Mouse (Mus musculus) intestine, postnatal 0 days (tissue): ENCODE data around the gene Enthd1. TPM values are rescaled to one million over a fixed set of nuclear protein-coding genes. Genes with fewer than 3 reads are reported as not detected.
A peak's percentile ranks its signal among the peaks of the same experiment; 100 is the strongest.

Experiments
- ATAC-seq: fragments of 200-750 bp; cut with Nextera tagmentation; 2 replicates; pipeline ENCODE4 v1.8.0; 2017; ENCODE audit warnings: mild to moderate bottlenecking, moderate TSS enrichment, moderate library complexity
- H3K27ac ChIP-seq: fragments of 300-500 bp; sonication (generic); 2 replicates; pipeline ENCODE4 v1.5.1; 2014; ENCODE audit warnings: mild to moderate bottlenecking, low read depth, low read length, moderate library complexity
- H3K27me3 ChIP-seq: fragments of 300-500 bp; sonication (generic); replicated peaks from 2 replicates; pipeline ENCODE4 v1.6.1; 2014; ENCODE audit warnings: low read length, mixed read lengths; ENCODE audit not compliant: control insufficient read depth, insufficient read depth
- H3K36me3 ChIP-seq: fragments of 300-500 bp; sonication (generic); 2 replicates; pipeline ENCODE4 v1.6.1; 2014; ENCODE audit warnings: mild to moderate bottlenecking, moderate library complexity; ENCODE audit not compliant: control insufficient read depth, insufficient read depth
- H3K4me1 ChIP-seq: fragments of 300-500 bp; sonication (generic); replicated peaks from 2 replicates; pipeline ENCODE4 v1.6.1; 2014; ENCODE audit warnings: antibody characterized with exemption, low read length, mixed read lengths; ENCODE audit not compliant: control insufficient read depth, insufficient read depth
- H3K4me2 ChIP-seq: fragments of 300-500 bp; sonication (generic); replicated peaks from 2 replicates; pipeline ENCODE4 v1.6.1; 2014; ENCODE audit warnings: low read depth, mild to moderate bottlenecking, moderate library complexity
- H3K4me3 ChIP-seq: fragments of 300-500 bp; sonication (generic); 2 replicates; pipeline ENCODE4 v1.5.1; 2014; ENCODE audit warnings: low read depth, low read length
- H3K9ac ChIP-seq: fragments of 300-500 bp; sonication (generic); 2 replicates; pipeline ENCODE4 v1.6.1; 2014; ENCODE audit warnings: mild to moderate bottlenecking, low read depth, low read length
- H3K9me3 ChIP-seq: fragments of 300-500 bp; sonication (generic); 2 replicates; pipeline ENCODE4 v1.6.1; 2016; ENCODE audit warnings: mixed run types; ENCODE audit not compliant: control insufficient read depth
- CTCF ChIP-seq: sonication (generic); IDR thresholded peaks from 2 replicates; pipeline ENCODE4 v1.5.1; 2016; ENCODE audit warnings: low read depth, mild to moderate bottlenecking, control low read depth, antibody characterized with exemption, moderate library complexity
- WGBS: fragments of 180-500 bp; shearing (Covaris S2); extraction: QIAGEN DNeasy Blood & Tissue Kit; methylation state at CpG from one replicate; pipeline ENCODE4 v1.1.7; 2014; 5-methylcytosine and 5-hydroxymethylcytosine counted together
- polyA plus RNA-seq: library from polyadenylated mRNA; unstranded; fragments of >200 nt; fragmentation: Nextera tagmentation; extraction: Ambion mirVana; gene quantifications from 2 replicates; pipeline ENCODE4 v1.2.1, GENCODE M21; 2015

Enthd1 gene
- polyA plus RNA-seq, 1 experiment from 2014 or later, result not detected

GRCm38 (mm10) chr15:80602487-80602886 is 37.5 kb upstream of the Enthd1 start:
- ATAC-seq, result no peak
- WGBS, result 72% methylated on average over 7 of the region's 7 CpGs
- Histone ChIP-seq H3K9ac (no peak overlapping the region), H3K4me3 (no peak overlapping the region), H3K36me3 (no peaks in the 10 kb centered on the region), H3K27ac (no peak overlapping the region), H3K4me2 (no peak overlapping the region), H3K9me3 (no peaks in the 10 kb centered on the region), H3K4me1 (no peaks in the 10 kb centered on the region), H3K27me3 (no peaks in the 10 kb centered on the region)
- TF ChIP-seq CTCF, result no peak

GRCm38 (mm10) chr15:80601456-80601855 is 36.5 kb upstream of the Enthd1 start:
- WGBS, result 66% methylated on average over 7 of the region's 7 CpGs

GRCm38 (mm10) chr15:80599843-80600242 is 34.9 kb upstream of the Enthd1 start:
- WGBS, result 63% methylated on average over 4 of the region's 4 CpGs
- no peak for TF ChIP-seq CTCF
- H3K9me3 ChIP-seq, result no peaks in the 10 kb centered on the region
- H3K36me3 ChIP-seq, result no peaks in the 10 kb centered on the region
- H3K9ac ChIP-seq, result no peak overlapping the region
- no peak for ATAC-seq
- H3K27me3 ChIP-seq, result no peaks in the 10 kb centered on the region
- no peak overlapping the region for H3K4me2 ChIP-seq
- H3K27ac ChIP-seq, result no peak overlapping the region
- H3K4me3 ChIP-seq, result no peak overlapping the region
- no peaks in the 10 kb centered on the region for H3K4me1 ChIP-seq

More at GRCm38 (mm10) chr15:80601456-80601855, 36.5 kb upstream of the Enthd1 start:
- no peak for TF ChIP-seq CTCF
- no peak for ATAC-seq
- Histone ChIP-seq H3K4me3 (no peak overlapping the region), H3K36me3 (no peaks in the 10 kb centered on the region), H3K27me3 (no peaks in the 10 kb centered on the region), H3K4me2 (no peak overlapping the region), H3K9me3 (no peaks in the 10 kb centered on the region), H3K27ac (no peak overlapping the region), H3K9ac (no peak overlapping the region), H3K4me1 (no peaks in the 10 kb centered on the region)

GRCm38 (mm10) chr15:80599213-80599750 is 34.3 kb upstream of the Enthd1 start:
- TF ChIP-seq CTCF, result no peak
- Histone ChIP-seq H3K4me3 (no peak overlapping the region), H3K4me1 (no peaks in the 10 kb centered on the region), H3K9ac (no peak overlapping the region), H3K9me3 (no peaks in the 10 kb centered on the region), H3K36me3 (no peaks in the 10 kb centered on the region), H3K4me2 (peak overlapping the region; percentile 47), H3K27ac (no peak overlapping the region), H3K27me3 (no peaks in the 10 kb centered on the region)
- 27% methylated on average over 16 of the region's 16 CpGs for WGBS
- peak; percentile 49; the same call in 1 of the 2 replicates for ATAC-seq

- TF ChIP-seq CTCF, result no peak
- Histone ChIP-seq H3K9me3 (no peaks in the 10 kb centered on the region), H3K9ac (no peak overlapping the region), H3K27ac (no peak overlapping the region), H3K4me3 (no peak overlapping the region), H3K4me1 (no peaks in the 10 kb centered on the region), H3K4me2 (no peak overlapping the region; the same call in 1 of the 2 replicates), H3K27me3 (no peaks in the 10 kb centered on the region), H3K36me3 (no peaks in the 10 kb centered on the region)
- WGBS, result 66% methylated on average over 12 of the region's 12 CpGs
- no peak for ATAC-seq
Observed at GRCm38 (mm10) chr15:80598750-80599149, 33.8 kb upstream of the Enthd1 start.

GRCm38 (mm10) chr15:80593877-80594276 is 28.9 kb upstream of the Enthd1 start:
- 61% methylated on average over 5 of the region's 5 CpGs for WGBS
- ATAC-seq, result no peak
- Histone ChIP-seq H3K36me3 (no peaks in the 10 kb centered on the region), H3K9me3 (no peaks in the 10 kb centered on the region), H3K9ac (no peak overlapping the region), H3K4me3 (no peak overlapping the region), H3K4me2 (no peak overlapping the region), H3K27me3 (no peaks in the 10 kb centered on the region), H3K4me1 (no peaks in the 10 kb centered on the region), H3K27ac (no peak overlapping the region)
- TF ChIP-seq CTCF, result no peak

GRCm38 (mm10) chr15:80592737-80593136 is 27.8 kb upstream of the Enthd1 start:
- H3K4me3 ChIP-seq, result no peak overlapping the region
- H3K4me2 ChIP-seq, result no peak overlapping the region
- WGBS, result 86% methylated on average over 6 of the region's 6 CpGs
- no peaks in the 10 kb centered on the region for H3K9me3 ChIP-seq
- H3K4me1 ChIP-seq, result no peaks in the 10 kb centered on the region
- TF ChIP-seq CTCF, result no peak
- no peak overlapping the region for H3K9ac ChIP-seq
- no peak overlapping the region for H3K27ac ChIP-seq
- no peak for ATAC-seq
- no peaks in the 10 kb centered on the region for H3K36me3 ChIP-seq
- no peaks in the 10 kb centered on the region for H3K27me3 ChIP-seq
